Mouse (Mus musculus) frontal cortex, adult 2 months (tissue): ENCODE measurements at regions not wholly inside any gene's neighbourhood (a gene's known extent, or its start where the extent isn't known, plus 50 kb on each side); places are given as distances from the start of the nearest gene placed in this dataset.

ENCODE experiments used
- DNase-seq, 2 experiments: peaks; one replicate each; pipeline ENCODE4 v3.0.0; 2022; ENCODE audit warnings: low spot score in 1 of 2; ENCODE audit errors: extremely low spot score in 1 of 2

- peak in 1 of 2 experiments; percentile 50 for DNase-seq
Observed at GRCm38 (mm10) chr13:83984651-83985331, 237.3 kb upstream of the Tmem161b start.

- DNase-seq: peak; percentile 78 to 84
Observed at GRCm38 (mm10) chr13:83987746-83988423, 234.2 kb upstream of the Tmem161b start.

DNA sequence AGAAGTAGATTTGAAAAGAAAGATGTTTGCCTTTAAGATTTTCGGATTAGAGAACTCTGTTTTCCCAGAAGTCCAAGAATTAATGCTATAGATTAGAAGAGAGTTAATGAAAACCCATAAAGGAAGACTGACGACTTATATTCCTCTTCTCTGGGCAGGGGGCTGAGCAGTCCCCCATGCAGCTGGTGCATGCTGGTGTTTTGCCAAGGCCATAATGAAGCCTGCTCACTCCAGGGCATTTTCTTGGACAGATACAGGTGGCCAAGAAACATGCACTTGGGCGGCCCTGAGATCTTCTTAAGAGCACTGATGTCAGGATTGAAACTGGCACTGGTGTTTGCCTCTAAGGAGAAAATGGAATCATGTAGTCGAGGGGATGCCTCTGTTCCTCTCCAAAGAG lies 233.6 kb upstream of the Tmem161b start:
- no peak for DNase-seq

- DNase-seq: no peak
Observed at GRCm38 (mm10) chr13:83997599-83998369, 224.3 kb upstream of the Tmem161b start.

DNA sequence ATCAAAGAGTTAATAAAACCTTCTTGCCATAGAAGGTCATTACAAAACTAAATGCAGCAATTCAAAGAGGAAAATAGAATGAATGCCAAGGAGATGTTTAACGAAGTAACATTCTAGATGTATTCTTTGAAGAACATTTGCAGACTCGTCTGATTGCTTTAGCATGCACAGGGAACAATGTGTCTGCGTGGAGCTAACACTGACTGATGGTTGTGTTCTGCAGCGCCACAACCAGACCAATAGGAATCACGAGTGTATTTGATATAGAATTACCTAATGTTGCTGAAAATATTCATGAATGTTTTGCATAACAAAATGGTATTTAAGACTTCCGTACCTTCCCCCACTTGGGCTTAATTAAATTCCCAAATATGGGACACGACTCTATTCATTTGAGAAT lies 200.3 kb upstream of the Tmem161b start:
- DNase-seq: no peak

GRCm38 (mm10) chr13:84023021-84023420 lies 199.1 kb upstream of the Tmem161b start:
- DNase-seq: no peak

GRCm38 (mm10) chr13:84023637-84024036 lies 198.5 kb upstream of the Tmem161b start:
- peak in 1 of 2 experiments; percentile 20 for DNase-seq

GRCm38 (mm10) chr13:84025348-84025747 lies 196.7 kb upstream of the Tmem161b start:
- no peak for DNase-seq

- DNase-seq: no peak
Observed at GRCm38 (mm10) chr13:84047736-84048135, 174.4 kb upstream of the Tmem161b start.

GRCm38 (mm10) chr13:84052221-84052620 lies 169.9 kb upstream of the Tmem161b start:
- DNase-seq: no peak

- DNase-seq: peak in 1 of 2 experiments; percentile 26
Observed at GRCm38 (mm10) chr13:84054956-84055355, 167.1 kb upstream of the Tmem161b start.

DNA sequence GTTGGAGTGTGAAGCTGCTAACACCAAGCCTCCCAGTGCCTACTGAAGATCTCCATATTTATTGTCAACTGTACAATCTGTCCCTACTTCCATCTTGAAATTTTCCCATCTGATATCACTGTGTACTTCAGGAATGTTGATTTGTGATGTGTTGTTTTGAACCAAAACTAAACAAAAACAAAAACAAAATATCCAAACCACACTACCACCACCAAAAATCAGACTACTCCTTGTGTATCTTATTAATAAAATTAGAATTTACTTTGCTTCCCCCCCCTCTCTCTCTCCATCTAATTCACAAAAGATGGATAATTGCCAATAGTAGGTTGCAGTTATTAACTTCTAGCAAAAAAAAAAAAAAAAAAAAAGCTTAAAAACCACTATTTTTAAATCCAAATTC lies 166.5 kb upstream of the Tmem161b start:
- DNase-seq: no peak

- no peak for DNase-seq
Observed at GRCm38 (mm10) chr13:84056451-84056850, 165.6 kb upstream of the Tmem161b start.

GRCm38 (mm10) chr13:84056998-84057397 lies 165.1 kb upstream of the Tmem161b start:
- peak in 1 of 2 experiments; percentile 19 for DNase-seq

- no peak for DNase-seq
Observed at GRCm38 (mm10) chr13:84057456-84057855, 164.6 kb upstream of the Tmem161b start.

- DNase-seq: peak in 1 of 2 experiments; percentile 20
Observed at GRCm38 (mm10) chr13:84058251-84058650, 163.8 kb upstream of the Tmem161b start.

- DNase-seq: peak in 1 of 2 experiments; percentile 62
Observed at GRCm38 (mm10) chr13:84059031-84059651, 163.0 kb upstream of the Tmem161b start.

GRCm38 (mm10) chr13:84059661-84060452 lies 162.2 kb upstream of the Tmem161b start:
- DNase-seq: peak in 1 of 2 experiments; percentile 19

GRCm38 (mm10) chr13:84060453-84060834 lies 161.7 kb upstream of the Tmem161b start:
- no peak for DNase-seq

GRCm38 (mm10) chr13:84060906-84061305 lies 161.2 kb upstream of the Tmem161b start:
- no peak for DNase-seq
